Mouse (Mus musculus): Measurements from ENCODE around the gene Nt5dc2. TPM values are rescaled to one million over a fixed set of nuclear protein-coding genes. Genes with fewer than 3 reads are reported as not detected.

Nt5dc2 gene
- polyA plus RNA-seq, 1 experiment from 2014 or later = 410 TPM

GRCm38 (mm10) chr14:31173537-31173936, 42.7 kb downstream of the Nt5dc2 start:
- Histone ChIP-seq H3K27me3 (no peaks in the 10 kb centered on the region), H3K9ac (no peak overlapping the region), H3K4me1 (no peaks in the 10 kb centered on the region), H3K36me3 (replicated peaks) (peaks cover 81% of the 10 kb centered on the region), H3K4me2 (no peak overlapping the region), H3K4me3 (replicated peaks) (no peak overlapping the region), H3K9me3 (no peaks in the 10 kb centered on the region), H3K27ac (no peak overlapping the region)
- ATAC-seq (ENCODE audit: low FRiP score) = no peak
- 92% methylated on average over 7 of the region's 7 CpGs for WGBS

- H3K9ac ChIP-seq = no peak overlapping the region
- H3K4me1 ChIP-seq = no peaks in the 10 kb centered on the region
- H3K27me3 ChIP-seq = no peaks in the 10 kb centered on the region
- H3K27ac ChIP-seq = no peak overlapping the region
- H3K4me2 ChIP-seq = no peak overlapping the region
- H3K4me3 ChIP-seq (replicated peaks) = no peak overlapping the region
- ATAC-seq (ENCODE audit: low FRiP score) = no peak
- WGBS = 94% methylated on average over 16 of the region's 16 CpGs
- peaks cover 98% of the 10 kb centered on the region for H3K36me3 ChIP-seq (replicated peaks)
- H3K9me3 ChIP-seq = no peaks in the 10 kb centered on the region
Observed at GRCm38 (mm10) chr14:31177287-31177686, 46.4 kb downstream of the Nt5dc2 start.

- Histone ChIP-seq H3K4me1 (no peaks in the 10 kb centered on the region), H3K27ac (no peak overlapping the region), H3K4me2 (no peak overlapping the region), H3K4me3 (replicated peaks) (no peak overlapping the region), H3K27me3 (no peaks in the 10 kb centered on the region), H3K9ac (no peak overlapping the region), H3K36me3 (replicated peaks) (peaks cover 98% of the 10 kb centered on the region), H3K9me3 (no peaks in the 10 kb centered on the region)
- no peak for ATAC-seq (ENCODE audit: low FRiP score)
- 96% methylated on average over 5 of the region's 5 CpGs for WGBS
Observed at GRCm38 (mm10) chr14:31177715-31178114, 46.9 kb downstream of the Nt5dc2 start.

GRCm38 (mm10) chr14:31179677-31180365, 49.0 kb downstream of the Nt5dc2 start:
- Histone ChIP-seq H3K36me3 (replicated peaks) (peaks cover 98% of the 10 kb centered on the region), H3K4me1 (no peaks in the 10 kb centered on the region), H3K4me3 (replicated peaks) (no peak overlapping the region), H3K27me3 (no peaks in the 10 kb centered on the region), H3K27ac (no peak overlapping the region), H3K9ac (no peak overlapping the region), H3K9me3 (no peaks in the 10 kb centered on the region), H3K4me2 (no peak overlapping the region)
- 95% methylated on average over 12 of the region's 12 CpGs for WGBS
- ATAC-seq (ENCODE audit: low FRiP score) = no peak

GRCm38 (mm10) chr14:31181512-31181911, 50.7 kb downstream of the Nt5dc2 start:
- Histone ChIP-seq H3K4me1 (no peaks in the 10 kb centered on the region), H3K9ac (no peak overlapping the region), H3K27ac (no peak overlapping the region), H3K27me3 (no peaks in the 10 kb centered on the region), H3K9me3 (no peaks in the 10 kb centered on the region), H3K36me3 (replicated peaks) (peaks cover 98% of the 10 kb centered on the region), H3K4me2 (no peak overlapping the region), H3K4me3 (replicated peaks) (no peak overlapping the region)
- ATAC-seq (ENCODE audit: low FRiP score) = no peak
- WGBS = 93% methylated on average over 4 of the region's 4 CpGs

DNA sequence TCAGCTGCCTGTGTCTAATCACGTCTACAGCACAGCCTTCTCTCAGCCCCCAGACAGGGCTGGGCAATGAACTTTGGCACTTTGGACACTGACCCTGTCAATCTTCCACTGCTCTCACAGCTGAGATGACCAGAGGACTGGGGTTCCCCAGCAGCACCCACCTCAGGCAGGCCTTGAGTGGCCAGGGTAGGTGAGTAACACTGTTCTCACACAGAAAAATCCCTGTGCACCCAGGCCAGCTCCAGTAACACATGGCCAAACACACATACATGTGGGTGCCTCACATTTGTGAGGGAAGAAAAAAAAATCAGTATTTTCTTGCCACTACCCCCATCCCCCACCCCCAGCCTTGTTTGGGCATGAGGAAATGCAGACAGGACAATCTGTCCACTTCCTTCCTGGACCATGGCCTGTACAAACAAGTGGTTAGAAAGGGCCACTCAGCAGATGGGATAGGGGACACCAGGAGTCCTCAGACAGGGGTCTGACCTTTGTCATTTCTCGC, 52.0 kb downstream of the Nt5dc2 start:
- Histone ChIP-seq H3K4me3 (replicated peaks) (no peak overlapping the region), H3K9ac (no peak overlapping the region), H3K9me3 (no peaks in the 10 kb centered on the region), H3K4me1 (no peaks in the 10 kb centered on the region), H3K27me3 (no peaks in the 10 kb centered on the region), H3K4me2 (no peak overlapping the region), H3K27ac (no peak overlapping the region), H3K36me3 (replicated peaks) (peaks cover 98% of the 10 kb centered on the region)
- no peak for ATAC-seq (ENCODE audit: low FRiP score)
- 82% methylated on average over 2 of the region's 2 CpGs for WGBS

DNA sequence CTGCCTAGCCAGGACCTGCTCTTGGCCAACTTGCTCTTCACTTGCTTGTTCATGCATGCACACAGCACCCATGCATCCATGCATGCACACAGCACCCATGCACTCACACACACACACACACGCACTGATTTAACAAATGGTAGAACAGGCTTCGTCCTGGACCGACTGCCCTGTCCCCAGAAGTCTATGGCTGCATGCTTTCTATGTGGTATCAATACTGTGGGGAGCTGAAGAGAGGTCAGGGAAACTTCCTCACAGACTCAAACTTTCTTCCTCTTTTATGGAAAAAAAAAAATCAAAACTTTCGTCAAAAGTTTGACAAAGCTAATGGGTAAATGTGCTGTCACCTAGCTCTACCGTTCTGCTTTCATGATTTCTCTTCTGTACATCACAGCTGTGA, 52.7 kb downstream of the Nt5dc2 start:
- WGBS = 90% methylated on average over 5 of the region's 5 CpGs
- Histone ChIP-seq H3K27ac (no peak overlapping the region), H3K27me3 (no peaks in the 10 kb centered on the region), H3K9ac (no peak overlapping the region), H3K4me2 (no peak overlapping the region), H3K36me3 (replicated peaks) (peaks cover 99% of the 10 kb centered on the region), H3K9me3 (no peaks in the 10 kb centered on the region), H3K4me1 (no peaks in the 10 kb centered on the region; the same call in 1 of the 2 replicates), H3K4me3 (replicated peaks) (no peak overlapping the region)
- ATAC-seq (ENCODE audit: low FRiP score) = no peak

GRCm38 (mm10) chr14:31184195-31184594, 53.3 kb downstream of the Nt5dc2 start:
- Histone ChIP-seq H3K9me3 (no peaks in the 10 kb centered on the region), H3K27me3 (no peaks in the 10 kb centered on the region), H3K4me3 (replicated peaks) (no peak overlapping the region), H3K36me3 (replicated peaks) (peaks cover 99% of the 10 kb centered on the region), H3K9ac (no peak overlapping the region), H3K27ac (no peak overlapping the region), H3K4me1 (peaks cover 5% of the 10 kb centered on the region; the same call in 1 of the 2 replicates), H3K4me2 (no peak overlapping the region)
- ATAC-seq (ENCODE audit: low FRiP score) = no peak
- WGBS = 90% methylated on average over 12 of the region's 12 CpGs

DNA sequence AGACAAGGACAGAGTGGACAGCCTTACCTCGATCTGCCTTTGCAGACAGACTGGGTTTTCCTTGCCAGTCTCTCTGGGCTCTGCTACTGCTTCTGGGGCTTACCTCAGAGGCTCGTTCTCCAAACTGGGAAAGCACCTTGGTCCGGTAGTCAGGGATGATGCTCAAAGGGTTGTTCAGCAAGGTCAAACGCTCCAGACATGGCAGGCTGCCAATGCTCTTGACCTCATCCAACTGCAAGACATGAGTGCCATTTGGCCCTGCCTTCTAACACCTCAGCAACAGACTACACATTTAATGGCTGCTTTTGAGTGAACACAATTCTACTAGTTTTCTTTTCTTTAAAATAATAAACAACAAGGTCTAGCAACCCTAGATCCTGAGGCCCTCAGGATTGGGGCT, 55.8 kb downstream of the Nt5dc2 start:
- H3K27me3 ChIP-seq = no peaks in the 10 kb centered on the region
- no peak overlapping the region for H3K9ac ChIP-seq
- H3K4me3 ChIP-seq (replicated peaks) = no peak overlapping the region
- H3K9me3 ChIP-seq = no peaks in the 10 kb centered on the region
- peaks cover 99% of the 10 kb centered on the region for H3K36me3 ChIP-seq (replicated peaks)
- ATAC-seq (ENCODE audit: low FRiP score) = no peak
- no peak overlapping the region for H3K4me2 ChIP-seq
- peaks cover 12% of the 10 kb centered on the region; the same call in 1 of the 2 replicates for H3K4me1 ChIP-seq
- 88% methylated on average over 4 of the region's 4 CpGs for WGBS
- no peak overlapping the region for H3K27ac ChIP-seq

Other genes with a start within 250 kb of the Nt5dc2 start
- gene Itih4, start 244.6 kb upstream of the Nt5dc2 start, polyA plus RNA-seq (2016; fragmentation: Nextera tagmentation; extraction: Ambion mirVana) = not detected in 2 replicates
- 0.08 and 0.17 TPM in 2 replicates for gene Itih3, start 207.3 kb upstream of the Nt5dc2 start, polyA plus RNA-seq (2016; fragmentation: Nextera tagmentation; extraction: Ambion mirVana)
- not detected in 2 replicates for gene Itih1, start 187.8 kb upstream of the Nt5dc2 start, polyA plus RNA-seq (2016; fragmentation: Nextera tagmentation; extraction: Ambion mirVana)
- 22.9 and 23.2 TPM in 2 replicates for gene Nek4, start 179.7 kb upstream of the Nt5dc2 start, polyA plus RNA-seq (2016; fragmentation: Nextera tagmentation; extraction: Ambion mirVana)
- gene Glt8d1, start 129.7 kb upstream of the Nt5dc2 start, polyA plus RNA-seq (2016; fragmentation: Nextera tagmentation; extraction: Ambion mirVana) = 60.5 and 66.0 TPM in 2 replicates
- gene Spcs1, start 129.4 kb upstream of the Nt5dc2 start, polyA plus RNA-seq (2016; fragmentation: Nextera tagmentation; extraction: Ambion mirVana) = 262 and 276 TPM in 2 replicates
- gene Pbrm1, start 111.9 kb upstream of the Nt5dc2 start, polyA plus RNA-seq (2016; fragmentation: Nextera tagmentation; extraction: Ambion mirVana) = 176 and 189 TPM in 2 replicates
- 98.7 and 107 TPM in 2 replicates for gene Gnl3, start 111.9 kb upstream of the Nt5dc2 start, polyA plus RNA-seq (2016; fragmentation: Nextera tagmentation; extraction: Ambion mirVana)
- gene Smim4, start 2.1 kb upstream of the Nt5dc2 start, polyA plus RNA-seq (2016; fragmentation: Nextera tagmentation; extraction: Ambion mirVana) = 54.6 and 67.9 TPM in 2 replicates
- 23.1 and 26.1 TPM in 2 replicates for gene Stab1, start 37.6 kb downstream of the Nt5dc2 start, polyA plus RNA-seq (2016; fragmentation: Nextera tagmentation; extraction: Ambion mirVana)
- gene Tnnc1, start 77.3 kb downstream of the Nt5dc2 start, polyA plus RNA-seq (2016; fragmentation: Nextera tagmentation; extraction: Ambion mirVana) = 1.6 and 2.1 TPM in 2 replicates
- 439 and 446 TPM in 2 replicates for gene Nisch, start 85.9 kb downstream of the Nt5dc2 start, polyA plus RNA-seq (2016; fragmentation: Nextera tagmentation; extraction: Ambion mirVana)
- gene Sema3g, start 86.8 kb downstream of the Nt5dc2 start, polyA plus RNA-seq (2016; fragmentation: Nextera tagmentation; extraction: Ambion mirVana) = 0.86 and 0.93 TPM in 2 replicates
- gene Phf7, start 120.3 kb downstream of the Nt5dc2 start, polyA plus RNA-seq (2016; fragmentation: Nextera tagmentation; extraction: Ambion mirVana) = 14.8 and 15.8 TPM in 2 replicates
- 130 and 135 TPM in 2 replicates for gene Bap1, start 120.4 kb downstream of the Nt5dc2 start, polyA plus RNA-seq (2016; fragmentation: Nextera tagmentation; extraction: Ambion mirVana)
- 7.3 and 8.0 TPM in 2 replicates for gene Dnah1, start 192.8 kb downstream of the Nt5dc2 start, polyA plus RNA-seq (2016; fragmentation: Nextera tagmentation; extraction: Ambion mirVana)
- 46.8 and 47.5 TPM in 2 replicates for gene Capn7, start 205.6 kb downstream of the Nt5dc2 start, polyA plus RNA-seq (2016; fragmentation: Nextera tagmentation; extraction: Ambion mirVana)